Mouse (Mus musculus) hindbrain, embryonic 13.5 days (tissue): ENCODE measurements around the gene Prkacb. TPM values are rescaled to one million over a fixed set of nuclear protein-coding genes. Genes with fewer than 3 reads are reported as not detected.
A peak's percentile ranks its signal among the peaks of the same experiment; 100 is the strongest.
"Not testable (repeated sequence)": the region's sequence is repeated elsewhere in the genome, so short reads cannot be mapped to it uniquely, and the experiment has no call there.

Source experiments
- ATAC-seq: fragments of 200-750 bp; cut with Nextera tagmentation; 2 replicates; pipeline ENCODE4 v1.8.0; 2017; ENCODE audit warnings: moderate TSS enrichment; ENCODE audit not compliant: low FRiP score
- H3K27ac ChIP-seq: fragments of 300-500 bp; sonication (generic); 2 replicates; pipeline ENCODE4 v1.5.1; 2015; ENCODE audit warnings: inconsistent platforms, mild to moderate bottlenecking, moderate library complexity
- H3K27me3 ChIP-seq: fragments of 300-500 bp; sonication (generic); 2 replicates; pipeline ENCODE4 v1.6.1; 2015; ENCODE audit warnings: mild to moderate bottlenecking, inconsistent platforms
- H3K36me3 ChIP-seq: fragments of 300-500 bp; sonication (generic); 2 replicates; pipeline ENCODE4 v1.6.1; 2015; ENCODE audit warnings: mild to moderate bottlenecking, inconsistent platforms
- H3K4me1 ChIP-seq: fragments of 300-500 bp; sonication (generic); replicated peaks from 2 replicates; pipeline ENCODE4 v1.6.1; 2015; ENCODE audit warnings: inconsistent platforms
- H3K4me2 ChIP-seq: fragments of 300-500 bp; sonication (generic); 2 replicates; pipeline ENCODE4 v1.6.1; 2015; ENCODE audit warnings: inconsistent platforms, mild to moderate bottlenecking, moderate library complexity
- H3K4me3 ChIP-seq: fragments of 300-500 bp; sonication (generic); 2 replicates; pipeline ENCODE4 v1.5.1; 2015; ENCODE audit warnings: mild to moderate bottlenecking, inconsistent platforms
- H3K9ac ChIP-seq: fragments of 300-500 bp; sonication (generic); 2 replicates; pipeline ENCODE4 v1.6.1; 2015; ENCODE audit warnings: mild to moderate bottlenecking, inconsistent platforms
- H3K9me3 ChIP-seq: fragments of 300-500 bp; sonication (generic); 2 replicates; pipeline ENCODE4 v1.6.1; 2016; ENCODE audit warnings: inconsistent platforms
- WGBS: fragments of 180-500 bp; shearing (Covaris S2); methylation state at CpG from one replicate; pipeline ENCODE4 v1.1.7; 2015; 5-methylcytosine and 5-hydroxymethylcytosine counted together
- polyA plus RNA-seq: library from polyadenylated mRNA; unstranded; fragments of >200 nt; fragmentation: Nextera tagmentation; extraction: Ambion mirVana; gene quantifications from 2 replicates; pipeline ENCODE4 v1.2.1, GENCODE M21; 2015

Prkacb gene
- polyA plus RNA-seq, 1 experiment from 2014 or later, result 140 TPM

DNA sequence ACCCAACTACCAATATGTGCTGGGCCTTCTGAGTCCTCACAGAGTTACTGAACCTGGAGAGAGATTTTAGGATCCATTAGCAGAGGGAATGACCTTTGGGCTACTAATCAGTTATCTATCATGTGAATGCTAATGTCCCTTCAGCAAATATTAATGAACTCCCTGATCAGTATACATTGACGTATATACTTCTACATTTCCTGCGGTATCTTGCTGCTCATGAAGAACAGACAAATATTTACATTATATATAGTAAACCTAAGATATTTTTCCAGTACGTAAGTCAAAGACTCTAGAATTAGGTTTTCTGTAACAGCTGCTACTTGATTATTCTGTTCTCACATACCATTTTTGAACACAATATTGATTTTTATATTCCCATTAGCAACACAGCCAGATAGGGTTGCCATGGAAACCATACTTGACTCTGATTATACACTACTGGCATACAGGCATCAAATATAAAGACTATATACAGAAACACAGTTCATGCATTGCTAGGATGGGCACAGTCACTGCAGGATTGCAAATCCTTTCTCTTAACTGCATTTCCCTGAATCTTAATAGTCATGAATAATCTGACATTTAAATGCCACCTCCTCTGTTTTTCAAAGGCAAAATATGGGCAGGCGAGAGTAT lies 71.1 kb downstream of the Prkacb start:
- Histone ChIP-seq H3K4me3 (no peak overlapping the region), H3K4me1 (no peaks in the 10 kb centered on the region), H3K36me3 (peaks cover 66% of the 10 kb centered on the region), H3K27ac (peak overlapping the region; percentile 49), H3K4me2 (no peak overlapping the region), H3K27me3 (no peaks in the 10 kb centered on the region), H3K9me3 (no peaks in the 10 kb centered on the region), H3K9ac (no peak overlapping the region)
- WGBS, result 80% methylated on average over 4 of the region's 4 CpGs
- no peak for ATAC-seq

DNA sequence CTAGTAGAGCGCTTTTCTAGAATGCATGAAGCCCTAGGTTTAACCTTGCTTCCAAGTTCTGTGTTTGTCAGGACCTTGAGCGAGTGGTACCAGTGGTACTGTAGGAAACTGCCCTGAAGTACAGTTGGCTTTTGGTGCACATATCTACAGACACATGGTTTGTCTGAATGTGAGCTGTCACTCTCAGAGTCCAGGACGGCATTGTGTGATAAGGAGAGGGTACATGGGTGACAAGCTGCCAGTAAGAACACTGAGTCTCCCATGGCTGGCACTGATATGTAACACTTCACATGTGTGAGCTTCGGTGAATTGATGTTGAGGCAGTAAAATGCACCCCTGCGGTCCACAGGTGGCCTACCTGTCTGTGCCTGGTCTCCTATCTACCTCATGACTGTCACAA lies 71.6 kb downstream of the Prkacb start:
- peaks cover 65% of the 10 kb centered on the region for H3K36me3 ChIP-seq
- 94% methylated on average over 5 of the region's 5 CpGs for WGBS
- no peak overlapping the region for H3K9ac ChIP-seq
- no peaks in the 10 kb centered on the region for H3K27me3 ChIP-seq
- H3K4me3 ChIP-seq, result no peak overlapping the region
- no peak for ATAC-seq
- H3K4me2 ChIP-seq, result no peak overlapping the region
- peak overlapping the region; percentile 49 for H3K27ac ChIP-seq
- no peaks in the 10 kb centered on the region for H3K9me3 ChIP-seq
- H3K4me1 ChIP-seq, result no peaks in the 10 kb centered on the region

DNA sequence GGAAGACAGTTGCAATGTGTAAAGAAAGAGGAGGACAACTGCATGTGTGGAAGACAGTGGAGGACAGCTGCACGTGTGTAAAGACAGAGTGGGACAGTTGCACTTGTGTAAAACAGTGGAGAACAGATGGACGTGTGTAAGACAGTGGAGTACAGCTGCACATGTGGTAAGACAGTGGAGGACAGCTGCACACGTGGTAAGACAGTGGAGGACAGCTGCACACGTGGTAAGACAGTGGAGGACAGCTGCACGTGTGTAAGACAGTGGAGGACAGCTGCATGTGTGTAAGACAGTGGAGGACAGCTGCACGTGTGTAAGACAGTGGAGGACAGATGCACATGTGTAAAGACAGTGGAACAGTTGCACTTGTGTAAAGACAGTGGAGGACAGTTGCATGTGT lies 76.6 kb downstream of the Prkacb start:
- H3K27me3 ChIP-seq, ATAC-seq, H3K4me3 ChIP-seq, H3K4me2 ChIP-seq, H3K4me1 ChIP-seq, H3K9me3 ChIP-seq, H3K27ac ChIP-seq, H3K9ac ChIP-seq: not testable (repeated sequence)
- peaks cover 78% of the 10 kb centered on the region for H3K36me3 ChIP-seq
- 92% methylated on average over 6 of the region's 6 CpGs for WGBS

DNA sequence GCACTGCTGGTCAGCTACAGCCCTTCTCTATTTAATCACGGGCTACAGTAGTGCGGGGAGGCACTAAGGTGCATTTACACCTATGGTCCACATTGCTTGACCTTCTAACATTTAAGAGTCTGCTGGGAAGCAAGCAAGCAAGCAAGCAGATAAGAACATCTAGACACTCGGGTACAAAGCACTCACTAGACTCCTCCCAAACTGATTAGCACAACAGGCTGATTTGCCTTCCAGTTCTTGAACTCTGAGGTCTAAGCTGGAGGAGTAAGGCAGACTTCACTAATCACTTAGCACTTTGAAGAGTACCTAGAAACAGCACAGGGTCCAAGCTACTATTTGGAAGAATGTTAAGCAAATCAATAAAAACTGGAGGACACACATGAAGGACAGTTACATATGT lies 77.1 kb downstream of the Prkacb start:
- Histone ChIP-seq H3K4me1 (no peaks in the 10 kb centered on the region), H3K9me3 (no peaks in the 10 kb centered on the region), H3K9ac (no peak overlapping the region), H3K27me3 (no peaks in the 10 kb centered on the region), H3K4me2 (no peak overlapping the region), H3K36me3 (peaks cover 76% of the 10 kb centered on the region), H3K27ac (no peak overlapping the region), H3K4me3 (no peak overlapping the region)
- ATAC-seq, result no peak
- 87% methylated on average over 3 of the region's 3 CpGs for WGBS

DNA sequence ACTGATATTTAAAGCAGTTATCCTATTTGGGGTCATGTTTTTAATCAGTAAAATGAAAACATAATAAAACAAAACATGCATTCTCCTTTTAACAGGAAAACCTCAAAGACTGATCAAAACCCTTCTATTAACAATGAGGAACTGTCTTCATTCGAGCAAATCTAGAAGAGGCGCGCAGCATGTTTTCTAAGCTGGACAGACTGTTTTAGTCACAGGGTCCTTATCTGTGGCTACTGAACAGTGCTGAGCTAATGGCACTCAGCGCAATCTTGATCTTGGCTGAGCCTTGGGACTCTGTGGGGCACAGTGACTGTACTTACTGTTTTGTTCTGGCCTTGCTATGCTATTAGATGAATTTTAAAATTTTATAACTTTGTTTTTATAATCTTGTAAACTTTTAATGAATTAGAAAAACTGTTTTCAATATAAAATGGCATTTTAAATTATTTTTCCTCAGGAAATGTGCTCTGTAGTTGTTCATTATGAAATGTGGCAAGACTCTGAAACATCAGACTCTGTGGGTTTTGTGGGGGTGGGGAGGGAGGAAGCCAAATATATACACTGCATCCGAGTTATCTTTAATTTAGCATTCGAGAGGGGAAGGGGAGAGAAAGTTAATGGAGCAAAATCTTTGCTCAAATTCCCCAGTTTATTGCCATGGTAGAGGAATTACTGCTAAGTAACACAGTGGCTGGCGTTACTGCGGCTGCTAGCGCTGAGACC lies 77.7 kb downstream of the Prkacb start:
- no peak overlapping the region for H3K9ac ChIP-seq
- H3K4me3 ChIP-seq, result no peak overlapping the region
- no peaks in the 10 kb centered on the region for H3K9me3 ChIP-seq
- H3K27me3 ChIP-seq, result no peaks in the 10 kb centered on the region
- H3K36me3 ChIP-seq, result peaks cover 75% of the 10 kb centered on the region
- ATAC-seq, result no peak
- 88% methylated on average over 9 of the region's 9 CpGs for WGBS
- no peak overlapping the region for H3K27ac ChIP-seq
- H3K4me2 ChIP-seq, result no peak overlapping the region
- no peaks in the 10 kb centered on the region for H3K4me1 ChIP-seq

DNA sequence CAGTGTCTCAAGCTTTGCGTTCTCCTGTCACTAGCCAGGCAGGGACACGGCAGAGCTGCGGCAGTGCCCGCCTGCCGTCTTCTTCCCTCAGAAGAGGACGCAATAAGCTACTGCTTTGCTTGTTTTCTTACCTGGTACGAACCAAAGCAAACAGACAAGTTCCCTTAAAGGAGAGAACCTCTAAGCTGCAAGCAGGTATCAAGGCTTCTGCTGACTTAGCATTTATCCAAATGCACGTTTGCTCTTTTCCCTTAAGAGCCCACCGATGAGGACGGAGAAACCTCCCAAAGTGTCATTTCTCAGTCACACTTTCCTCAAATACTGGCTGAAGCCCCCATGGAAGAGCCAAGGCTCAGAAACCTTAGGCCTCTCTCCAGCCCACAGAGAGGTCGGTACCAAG lies 81.3 kb downstream of the Prkacb start:
- no peak overlapping the region for H3K4me3 ChIP-seq
- H3K36me3 ChIP-seq, result peaks cover 73% of the 10 kb centered on the region
- H3K27ac ChIP-seq, result no peak overlapping the region
- no peaks in the 10 kb centered on the region for H3K9me3 ChIP-seq
- no peak overlapping the region for H3K4me2 ChIP-seq
- H3K27me3 ChIP-seq, result no peaks in the 10 kb centered on the region
- H3K9ac ChIP-seq, result no peak overlapping the region
- H3K4me1 ChIP-seq, result no peaks in the 10 kb centered on the region
- ATAC-seq, result no peak
- 95% methylated on average over 11 of the region's 11 CpGs for WGBS

DNA sequence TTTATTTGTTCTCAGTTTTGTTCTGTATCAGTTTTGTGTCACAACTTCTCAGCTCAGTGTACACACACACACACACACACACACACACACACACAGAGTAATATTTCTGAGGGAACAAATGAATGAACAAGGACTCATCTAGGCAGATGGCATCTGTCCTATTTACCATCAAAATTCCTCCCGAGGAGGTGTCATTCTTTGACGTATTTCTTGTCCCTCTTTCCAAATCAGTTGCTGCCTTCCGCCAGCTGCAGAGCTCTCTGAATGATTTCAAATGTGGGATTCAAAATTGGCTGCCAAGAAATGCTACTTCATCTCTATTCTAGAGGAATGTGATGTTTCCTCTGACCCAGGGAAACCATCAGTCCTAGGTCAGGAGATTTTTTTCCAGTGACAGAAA lies 89.8 kb downstream of the Prkacb start:
- Histone ChIP-seq H3K36me3 (peaks cover 26% of the 10 kb centered on the region), H3K4me3 (no peak overlapping the region), H3K4me1 (no peaks in the 10 kb centered on the region), H3K27ac (no peak overlapping the region), H3K27me3 (no peaks in the 10 kb centered on the region), H3K9me3 (peaks cover 8% of the 10 kb centered on the region; the same call in 1 of the 2 replicates), H3K4me2 (no peak overlapping the region), H3K9ac (no peak overlapping the region)
- ATAC-seq, result no peak
- WGBS, result 65% methylated on average over 3 of the region's 3 CpGs

DNA sequence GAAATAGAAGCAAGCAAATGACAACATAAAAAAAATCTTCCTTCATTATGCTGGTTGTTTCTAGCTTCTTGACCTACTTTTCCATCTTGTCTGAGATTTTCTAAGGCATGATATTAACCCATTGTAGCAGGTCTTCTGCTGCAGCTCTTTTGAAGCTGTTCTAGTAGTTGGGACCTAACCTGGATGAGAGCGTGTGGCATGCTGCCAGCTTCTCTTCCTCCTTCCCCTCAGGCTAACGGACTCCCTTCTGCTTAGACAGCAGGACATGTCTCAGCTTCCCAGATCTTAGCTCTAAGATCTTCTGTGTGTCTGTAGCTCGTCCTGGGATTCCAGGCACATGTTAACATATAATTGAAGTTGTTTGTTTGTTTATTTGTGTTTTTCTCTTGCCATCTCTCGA lies 93.1 kb downstream of the Prkacb start:
- no peaks in the 10 kb centered on the region for H3K27me3 ChIP-seq
- no peak overlapping the region for H3K4me2 ChIP-seq
- H3K4me1 ChIP-seq, result 0 out of 2 replicates have a peak, but pooled peaks cover 4% of the 10 kb centered on the region
- no peak overlapping the region for H3K4me3 ChIP-seq
- H3K9me3 ChIP-seq, result no peaks in the 10 kb centered on the region
- no peaks in the 10 kb centered on the region for H3K36me3 ChIP-seq
- 83% methylated on average over 4 of the region's 4 CpGs for WGBS
- no peak for ATAC-seq
- no peak overlapping the region for H3K9ac ChIP-seq
- no peak overlapping the region for H3K27ac ChIP-seq

DNA sequence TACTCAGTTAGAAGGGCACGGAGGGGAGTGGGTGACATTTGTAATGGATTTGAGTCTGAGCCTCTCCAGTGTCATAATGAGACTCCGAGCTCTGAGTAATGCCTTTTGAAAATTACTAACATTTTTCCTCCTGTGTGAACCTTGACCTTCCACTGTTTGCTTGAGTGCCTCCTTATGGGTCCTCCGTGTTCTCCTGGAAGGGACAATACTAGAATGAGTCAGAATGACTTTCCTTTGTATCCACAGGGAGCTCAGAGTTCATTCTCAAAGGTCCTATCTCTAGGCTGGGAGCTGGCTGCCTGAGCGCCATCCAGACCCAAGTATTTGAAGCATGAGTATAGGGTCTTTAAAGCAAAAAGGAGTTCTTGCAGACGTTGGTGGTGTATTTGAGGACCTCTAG lies 94.5 kb downstream of the Prkacb start:
- 57% methylated on average over 5 of the region's 5 CpGs for WGBS
- 0 out of 2 replicates have a peak, but pooled peaks cover 4% of the 10 kb centered on the region for H3K4me1 ChIP-seq
- no peak for ATAC-seq

DNA sequence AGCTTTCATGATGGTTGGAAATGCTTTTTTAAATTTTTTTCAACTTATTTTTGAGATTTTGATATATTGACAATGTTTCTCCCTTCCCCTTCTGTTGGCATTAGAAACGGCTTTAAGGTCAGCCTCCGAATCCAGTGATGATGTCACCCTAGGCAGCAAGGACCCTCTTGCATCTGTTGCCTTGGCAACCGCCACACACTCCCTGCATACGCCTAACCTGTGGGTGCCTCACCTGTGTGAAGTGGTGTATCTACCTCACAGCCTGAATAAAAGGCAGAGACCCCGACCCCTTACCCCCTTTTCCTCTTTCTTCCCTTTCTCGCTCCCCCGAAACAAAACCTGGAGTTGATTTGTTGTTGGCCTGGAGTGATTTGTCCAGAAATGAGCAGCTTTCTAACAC lies 100.5 kb downstream of the Prkacb start:
- Histone ChIP-seq H3K9me3 (no peaks in the 10 kb centered on the region), H3K27me3 (no peaks in the 10 kb centered on the region), H3K27ac (no peak overlapping the region), H3K9ac (no peak overlapping the region), H3K4me2 (no peak overlapping the region), H3K4me3 (no peak overlapping the region), H3K36me3 (no peaks in the 10 kb centered on the region), H3K4me1 (no peaks in the 10 kb centered on the region)
- WGBS, result 84% methylated on average over 7 of the region's 7 CpGs
- no peak for ATAC-seq

More for the DNA sequence above, 94.5 kb downstream of the Prkacb start:
- Histone ChIP-seq H3K36me3 (no peaks in the 10 kb centered on the region), H3K27ac (no peak overlapping the region), H3K4me2 (no peak overlapping the region), H3K4me3 (no peak overlapping the region), H3K9me3 (no peaks in the 10 kb centered on the region), H3K9ac (no peak overlapping the region), H3K27me3 (no peaks in the 10 kb centered on the region)

DNA sequence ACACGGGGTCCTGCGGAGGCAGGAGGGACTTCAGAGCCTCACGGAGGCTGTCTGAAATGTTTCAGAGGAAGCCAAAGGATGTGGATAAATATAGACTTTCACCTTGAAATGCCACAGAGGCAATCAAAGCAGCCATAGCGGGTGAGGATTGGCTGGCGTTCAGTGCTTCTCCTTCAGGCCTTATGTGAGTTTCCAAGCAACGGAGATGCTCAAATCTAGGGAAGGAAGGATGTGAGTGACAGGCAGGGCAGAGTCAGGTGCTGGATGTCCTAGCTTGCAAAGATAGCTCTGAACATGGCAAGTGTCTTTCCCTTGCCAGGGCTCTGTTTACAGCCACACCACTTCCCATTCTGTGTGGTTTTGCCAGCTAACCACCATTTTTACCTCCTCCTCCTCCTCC lies 101.2 kb downstream of the Prkacb start:
- Histone ChIP-seq H3K9ac (no peak overlapping the region), H3K27ac (no peak overlapping the region), H3K36me3 (no peaks in the 10 kb centered on the region), H3K4me1 (no peaks in the 10 kb centered on the region), H3K27me3 (no peaks in the 10 kb centered on the region), H3K4me2 (no peak overlapping the region), H3K4me3 (no peak overlapping the region), H3K9me3 (no peaks in the 10 kb centered on the region)
- 66% methylated on average over 6 of the region's 6 CpGs for WGBS
- no peak for ATAC-seq

DNA sequence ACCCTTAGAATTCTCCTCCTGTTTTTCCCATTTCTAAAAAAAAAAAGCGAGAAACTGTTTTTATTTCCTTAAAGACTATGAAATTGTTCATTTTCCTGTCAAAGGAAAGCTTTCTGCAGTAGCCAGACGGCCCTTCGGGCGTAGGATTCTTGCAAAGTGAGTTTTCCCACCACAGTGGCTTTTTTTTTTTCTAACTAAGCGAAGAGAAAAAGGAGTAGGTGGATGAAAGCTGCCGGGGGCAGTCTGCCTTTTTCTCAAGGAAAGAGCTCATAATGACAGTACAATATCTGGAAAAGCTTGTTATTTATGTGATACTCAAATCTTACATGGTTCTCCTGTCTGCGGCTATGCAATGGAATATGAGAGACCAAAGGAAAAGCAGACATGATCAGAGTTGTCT lies 101.7 kb downstream of the Prkacb start:
- ATAC-seq, result no peak
- Histone ChIP-seq H3K27ac (no peak overlapping the region), H3K4me2 (no peak overlapping the region), H3K4me1 (no peaks in the 10 kb centered on the region), H3K36me3 (no peaks in the 10 kb centered on the region), H3K9me3 (no peaks in the 10 kb centered on the region), H3K4me3 (no peak overlapping the region), H3K9ac (no peak overlapping the region), H3K27me3 (no peaks in the 10 kb centered on the region)
- 82% methylated on average over 7 of the region's 7 CpGs for WGBS

DNA sequence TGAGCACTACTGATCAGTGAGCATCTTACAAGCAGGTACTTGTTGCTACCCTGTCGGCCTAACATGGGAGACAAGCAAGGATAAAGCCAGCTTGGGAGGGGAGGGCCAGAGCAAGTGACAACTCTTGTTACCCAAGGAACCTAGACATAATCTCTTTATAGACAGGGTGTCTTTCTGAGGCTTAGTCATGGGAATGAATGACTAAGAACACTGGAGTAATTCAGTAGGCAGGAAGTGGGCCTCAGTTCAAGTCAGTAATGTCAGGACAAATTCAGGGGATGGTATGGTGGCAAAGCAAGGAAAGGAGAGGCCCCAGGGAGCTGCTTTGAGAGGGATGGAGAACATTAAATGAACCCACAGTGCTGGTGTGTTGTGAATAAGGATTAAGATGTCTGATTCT lies 103.7 kb downstream of the Prkacb start:
- Histone ChIP-seq H3K27me3 (no peaks in the 10 kb centered on the region), H3K36me3 (no peaks in the 10 kb centered on the region), H3K27ac (no peak overlapping the region), H3K9me3 (no peaks in the 10 kb centered on the region), H3K4me3 (no peak overlapping the region), H3K9ac (no peak overlapping the region), H3K4me1 (no peaks in the 10 kb centered on the region), H3K4me2 (no peak overlapping the region)
- ATAC-seq, result no peak
- WGBS, result 79% methylated on average over 1 of the region's 1 CpGs
